Mouse (Mus musculus) small intestine, adult 2 months (tissue): ENCODE measurements around the gene Art5.

Source experiments
- CTCF ChIP-seq: fragments of 200-500 bp; IDR thresholded peaks from 2 replicates; pipeline ENCODE4 v1.5.1; 2012; ENCODE audit warnings: low read depth, mild to moderate bottlenecking, control low read depth, inconsistent platforms, low read length, moderate library complexity, mixed read lengths; ENCODE audit not compliant: insufficient replicate concordance, insufficient read length; ENCODE audit errors: extremely low read depth
- POLR2A ChIP-seq: fragments of 200-500 bp; IDR thresholded peaks from 2 replicates; pipeline ENCODE4 v1.6.1; 2012; ENCODE audit warnings: low read depth, mild to moderate bottlenecking, control low read depth, inconsistent platforms, low read length, moderate library complexity

- TF ChIP-seq CTCF (no peak), POLR2A (no peak)
Measured at GRCm38 (mm10) chr7:102113151-102113729, 4.0 kb upstream of the Art5 start.
